ENCODE assay signal across 31 mouse cellular contexts in genomic region chr11:98287961-98288360, GRCm38 (mm10). TPM values are rescaled to one million over a fixed set of nuclear protein-coding genes. Genes with fewer than 3 reads are reported as not detected.
DNase-seq lines count a peak whose midpoint lies in the region; ATAC-seq and TF ChIP-seq lines count a peak whose summit lies in the region.
"Had no signal": no experiment of that assay in that cellular context is flagged by ENCODE, and none has a peak within 500 bp of the region (broad histone marks: within the 10 kb centered on the region; RNA-seq: fewer than 3 reads in every experiment).

No protein-coding gene starts in this region.

- WGBS in forebrain, embryonic 12.5 days, result 54% methylated on average over 7 of the region's 7 CpGs
- WGBS in forebrain, embryonic 11.5 days, result 52% methylated on average over 7 of the region's 7 CpGs
- WGBS in forebrain, embryonic 16.5 days, result 26% methylated on average over 7 of the region's 7 CpGs

- no peak for TF ChIP-seq CTCF in layer of hippocampus, adult 2 months (conservative IDR thresholded peaks at IDR 0.05)
- TF ChIP-seq CTCF in brain, embryonic 14.5 days (IDR thresholded peaks at IDR 0.05; ENCODE audit: borderline replicate concordance, extremely low read depth, insufficient read depth, insufficient read length), result no peak

- no peak for TF ChIP-seq POLR2A in brain, embryonic 14.5 days (IDR thresholded peaks at IDR 0.05; ENCODE audit: borderline replicate concordance, extremely low read depth, insufficient read depth, insufficient read length, poor library complexity, severe bottlenecking)

- no peak for DNase-seq in forebrain, embryonic 11.5 days (ENCODE audit: low spot score)
- DNase-seq in layer of hippocampus, adult 2 months (ENCODE audit: low spot score in 2 of 2), result no peak
- DNase-seq in layer of hippocampus, adult 9-11 months, result no peak
- peak; percentile 71 for DNase-seq in brain, embryonic 14.5 days (ENCODE audit: low read depth)
- DNase-seq in adrenal gland, adult 8-10 months, result no peak
- no peak for DNase-seq in MN1 (ENCODE audit: low spot score)
- DNase-seq: adrenal gland, adult 2 months; B cell, adult 2 months; gastrocnemius, postnatal 10 days; kidney, adult 8-10 months; kidney, postnatal 10 days; layer of hippocampus, postnatal 36 days; liver, postnatal 0 days; retina, postnatal 1 day; thymus, postnatal 14 days had no signal

- no peak overlapping the region for H3K4me3 ChIP-seq in forebrain, embryonic 12.5 days (replicated peaks)
- no peak overlapping the region for H3K4me3 ChIP-seq in forebrain, embryonic 11.5 days (ENCODE audit: low read depth, low read length)
- H3K4me3 ChIP-seq in layer of hippocampus, adult 2 months, result no peak overlapping the region
- H3K4me3 ChIP-seq in forebrain, embryonic 16.5 days (replicated peaks; ENCODE audit: low read length), result no peak overlapping the region
- H3K4me3 ChIP-seq: embryonic facial prominence, embryonic 15.5 days; limb, embryonic 12.5 days had no signal

- no peaks in the 10 kb centered on the region for H3K36me3 ChIP-seq in forebrain, embryonic 12.5 days (replicated peaks)
- H3K36me3 ChIP-seq in forebrain, embryonic 11.5 days (ENCODE audit: control insufficient read depth, insufficient read depth, low read length), result no peaks in the 10 kb centered on the region
- no peaks in the 10 kb centered on the region for H3K36me3 ChIP-seq in forebrain, embryonic 16.5 days (ENCODE audit: control insufficient read depth, insufficient read depth)
- H3K36me3 ChIP-seq: embryonic facial prominence, embryonic 15.5 days; G1E; limb, embryonic 12.5 days had no signal

- no peak overlapping the region for H3K4me2 ChIP-seq in forebrain, embryonic 12.5 days
- no peak overlapping the region for H3K4me2 ChIP-seq in forebrain, embryonic 11.5 days (ENCODE audit: low read depth, low read length, severe bottlenecking)
- peak overlapping the region; percentile 31 for H3K4me2 ChIP-seq in forebrain, embryonic 16.5 days (ENCODE audit: low read length)
- H3K4me2 ChIP-seq: embryonic facial prominence, embryonic 15.5 days; heart, embryonic 11.5 days; limb, embryonic 12.5 days; liver, embryonic 11.5 days; midbrain, embryonic 11.5 days had no signal

- no peak for ATAC-seq in forebrain, embryonic 12.5 days (ENCODE audit: low FRiP score)
- no peak for ATAC-seq in forebrain, embryonic 11.5 days (replicated peaks; ENCODE audit: low FRiP score)
- no peak for ATAC-seq in forebrain, embryonic 16.5 days
- ATAC-seq: liver, postnatal 0 days; lung, postnatal 0 days had no signal

- H3K4me1 ChIP-seq in forebrain, embryonic 12.5 days, result peaks cover 39% of the 10 kb centered on the region
- no peaks in the 10 kb centered on the region; the same call in none of the 2 replicates for H3K4me1 ChIP-seq in forebrain, embryonic 11.5 days (replicated peaks; ENCODE audit: control insufficient read depth, insufficient read depth, low read length)
- peaks cover 69% of the 10 kb centered on the region for H3K4me1 ChIP-seq in forebrain, embryonic 16.5 days (replicated peaks; ENCODE audit: control insufficient read depth, insufficient read depth, low read length)

- H3K27ac ChIP-seq in forebrain, embryonic 12.5 days, result peak overlapping the region; percentile 66; the same call in 1 of the 2 replicates
- H3K27ac ChIP-seq in forebrain, embryonic 11.5 days (ENCODE audit: low read depth, low read length), result no peak overlapping the region
- peak overlapping the region; percentile 80 for H3K27ac ChIP-seq in layer of hippocampus, adult 2 months
- peak overlapping the region; percentile 91 for H3K27ac ChIP-seq in forebrain, embryonic 16.5 days (ENCODE audit: low read length)
- H3K27ac ChIP-seq: embryonic facial prominence, embryonic 15.5 days; limb, embryonic 12.5 days had no signal

- H3K9ac ChIP-seq in forebrain, embryonic 12.5 days, result 0 out of 2 replicates have a peak overlapping the region, but pooled peaks have one; percentile 21
- no peak overlapping the region for H3K9ac ChIP-seq in forebrain, embryonic 11.5 days (ENCODE audit: low read length)
- peak overlapping the region; percentile 16; the same call in 1 of the 2 replicates for H3K9ac ChIP-seq in forebrain, embryonic 16.5 days (replicated peaks; ENCODE audit: low read depth, low read length)
- H3K9ac ChIP-seq: embryonic facial prominence, embryonic 15.5 days; limb, embryonic 12.5 days; liver, postnatal 0 days had no signal

- H3K9me3 ChIP-seq in forebrain, embryonic 12.5 days, result no peaks in the 10 kb centered on the region
- H3K9me3 ChIP-seq in forebrain, embryonic 11.5 days (ENCODE audit: control insufficient read depth, low read length), result no peaks in the 10 kb centered on the region
- H3K9me3 ChIP-seq in forebrain, embryonic 16.5 days (ENCODE audit: control insufficient read depth, low read length), result no peaks in the 10 kb centered on the region
- H3K9me3 ChIP-seq: embryonic facial prominence, embryonic 15.5 days; G1E; limb, embryonic 12.5 days had no signal

- H3K27me3 ChIP-seq in forebrain, embryonic 12.5 days, result peaks cover 5% of the 10 kb centered on the region; the same call in 1 of the 2 replicates
- no peaks in the 10 kb centered on the region for H3K27me3 ChIP-seq in forebrain, embryonic 11.5 days (ENCODE audit: control insufficient read depth, insufficient read depth, low read length)
- no peaks in the 10 kb centered on the region for H3K27me3 ChIP-seq in forebrain, embryonic 16.5 days (replicated peaks; ENCODE audit: control insufficient read depth, insufficient read depth, low read length)
- H3K27me3 ChIP-seq: embryonic facial prominence, embryonic 15.5 days had no signal

RNA-seq across cellular contexts. Expression of gene Neurod2, which starts 41.5 kb away (rescaled TPM):
- polyA plus RNA-seq in forebrain, embryonic 12.5 days (2016; fragmentation: Nextera tagmentation; extraction: Ambion mirVana), result 19.9 and 20.5 TPM in 2 replicates
- polyA plus RNA-seq in forebrain, embryonic 11.5 days (2014; fragmentation: Nextera tagmentation; extraction: Ambion mirVana), result 3.8 and 5.8 TPM in 2 replicates
- total RNA-seq in layer of hippocampus, adult 2 months (2021), result 100 to 1,000 TPM; 163 to 165 TPM
- polyA plus RNA-seq in brain, embryonic 14.5 days (2012; rRNA removed), result 52.0 and 101 TPM in 2 replicates
- 110 and 133 TPM in 2 replicates for polyA plus RNA-seq in forebrain, embryonic 16.5 days (2015; fragmentation: Nextera tagmentation; extraction: Ambion mirVana)
- total RNA-seq in adrenal gland, adult 8-10 months (2022), result not detected
- total RNA-seq: adrenal gland, adult 2 months; CH12.LX; gastrocnemius, postnatal 10 days; granulocyte monocyte progenitor cell, adult 5-6 weeks; hematopoietic stem cell, adult 5-6 weeks; megakaryocyte progenitor cell, adult 5-6 weeks had no signal
- polyA plus RNA-seq: adrenal gland, adult 2 months; G1E; heart, postnatal 0 days; liver, postnatal 0 days; lung, postnatal 0 days; spleen, adult 2 months; stomach, embryonic 14.5 days had no signal
